Mouse (Mus musculus) adrenal gland, postnatal 0 days (tissue): ENCODE data around the gene Dgat2l6. TPM values are rescaled to one million over a fixed set of nuclear protein-coding genes. Genes with fewer than 3 reads are reported as not detected.

Experiments
- polyA plus RNA-seq: library from polyadenylated mRNA; unstranded; fragments of >200 nt; fragmentation: Nextera tagmentation; extraction: Ambion mirVana; gene quantifications from 2 replicates; pipeline ENCODE4 v1.2.1, GENCODE M21; 2015

Gene Dgat2l6
- polyA plus RNA-seq, result not detected in 2 replicates

DNA sequence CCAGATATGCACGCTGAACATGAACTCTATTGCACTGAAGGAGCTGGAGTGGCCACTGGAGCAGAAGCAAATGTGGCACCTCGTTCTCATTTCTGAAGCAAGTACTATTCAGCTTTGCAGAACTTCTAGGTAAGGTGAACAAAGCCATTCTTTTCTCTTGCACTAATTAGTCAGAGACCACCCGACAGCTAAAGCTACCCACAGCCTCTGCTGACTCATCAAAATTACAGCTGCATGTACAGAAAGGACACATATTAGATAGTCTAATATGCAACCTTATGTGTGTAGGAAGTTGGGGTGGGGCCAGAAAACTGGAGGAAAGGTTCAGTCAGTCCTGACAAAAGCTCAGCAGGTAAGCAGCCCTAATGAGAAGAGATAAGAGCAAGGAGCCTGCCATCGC is at the start of gene Dgat2l6:
Gene Dgat2l6 (plus strand): TSS at position 368 of the 400 bp plus-strand sequence.

GRCm38 (mm10) chrX:100494068-100494978 is 30.3 kb upstream of the Dgat2l6 start, which contains the start of gene Igbp1:
TSS of gene Igbp1 (plus strand) at chrX:100494291.

GRCm38 (mm10) chrX:100571951-100572350 is 47.3 kb downstream of the Dgat2l6 start, which contains the start of gene Awat1:
TSS of gene Awat1 (plus strand) at chrX:100572251.

GRCm38 (mm10) chrX:100594791-100595190 is 70.2 kb downstream of the Dgat2l6 start, which contains the start of gene P2ry4:
TSS of gene P2ry4 (minus strand) at chrX:100594869.

Other genes starting within 250 kb of the Dgat2l6 start
- gene Otud6a, start 95.8 kb upstream of the Dgat2l6 start, polyA plus RNA-seq, result not detected in 2 replicates
- 0.61 and 0.82 TPM in 2 replicates for gene Awat2, start 82.1 kb upstream of the Dgat2l6 start, polyA plus RNA-seq
- 44.5 and 45.5 TPM in 2 replicates for gene Igbp1, start 30.5 kb upstream of the Dgat2l6 start, polyA plus RNA-seq
- not detected in 2 replicates for gene Awat1, start 47.4 kb downstream of the Dgat2l6 start, polyA plus RNA-seq
- 0.05 and 0.06 TPM in 2 replicates for gene P2ry4, start 70.0 kb downstream of the Dgat2l6 start, polyA plus RNA-seq
- gene Arr3, start 80.7 kb downstream of the Dgat2l6 start, polyA plus RNA-seq, result not detected in 2 replicates
- 3.7 and 5.4 TPM in 2 replicates for gene Kif4, start 100.9 kb downstream of the Dgat2l6 start, polyA plus RNA-seq
- 85.4 and 100 TPM in 2 replicates for gene Pdzd11, start 101.7 kb downstream of the Dgat2l6 start, polyA plus RNA-seq
- gene Gdpd2, start 205.0 kb downstream of the Dgat2l6 start, polyA plus RNA-seq, result 2.6 and 3.7 TPM in 2 replicates
- 1.8 and 2.0 TPM in 2 replicates for gene Dlg3, start 242.9 kb downstream of the Dgat2l6 start, polyA plus RNA-seq